Mouse (Mus musculus) embryo, embryonic 10.5 days (tissue): ENCODE measurements around the gene Zfp319.

Experiments
- DNase-seq: peaks from one replicate; pipeline ENCODE4 v3.0.0-alpha.2; 2015; ENCODE audit warnings: low spot score

Zfp319 gene

GRCm38 (mm10) chr8:95310342-95310970 lies 21.3 kb downstream of the Zfp319 start, which contains the start of gene Tepp:
Tepp (plus strand) TSS chr8:95310566.
- no peak for DNase-seq

- DNase-seq = no peak
Measured at GRCm38 (mm10) chr8:95306431-95306830, 25.3 kb downstream of the Zfp319 start, which contains the start of gene Cngb1. Cngb1 (minus strand) TSS chr8:95306585.

GRCm38 (mm10) chr8:95305526-95305925 lies 26.2 kb downstream of the Zfp319 start:
- DNase-seq = no peak

GRCm38 (mm10) chr8:95302410-95302809 lies 29.3 kb downstream of the Zfp319 start:
- DNase-seq = peak; percentile 60

GRCm38 (mm10) chr8:95293891-95294290 lies 37.9 kb downstream of the Zfp319 start:
- DNase-seq = no peak

GRCm38 (mm10) chr8:95293172-95293571 lies 38.6 kb downstream of the Zfp319 start:
- DNase-seq = no peak

GRCm38 (mm10) chr8:95289066-95289650 lies 42.6 kb downstream of the Zfp319 start:
- DNase-seq = no peak

- no peak for DNase-seq
Measured at GRCm38 (mm10) chr8:95281493-95281892, 50.3 kb downstream of the Zfp319 start.
